Mouse (Mus musculus): Measurements from ENCODE around the gene Npl.

DNA sequence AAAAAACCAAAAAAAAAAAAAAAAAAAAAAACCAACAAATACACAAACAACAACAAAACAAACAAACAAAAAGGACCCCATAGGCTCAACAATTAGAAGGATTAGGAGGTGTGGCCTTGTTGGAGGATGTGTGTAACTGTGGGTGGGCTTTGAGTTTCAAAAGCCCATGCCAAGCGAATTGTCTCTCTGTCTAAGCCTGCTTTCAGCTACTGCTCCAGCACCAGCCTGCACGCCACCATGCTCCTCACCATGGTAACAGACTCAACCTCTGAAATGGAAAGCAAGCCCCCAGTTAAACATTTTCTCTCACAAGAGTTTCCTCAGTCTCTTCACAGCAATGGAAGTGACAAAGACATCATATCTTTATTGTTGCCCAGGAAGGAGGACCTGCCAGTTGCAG, 43.8 kb upstream of the Npl start:
- no peak for TF ChIP-seq POLR2A (IDR thresholded peaks at IDR 0.05; ENCODE audit: borderline replicate concordance, low read depth, low read length)
- TF ChIP-seq CTCF (IDR thresholded peaks at IDR 0.05; ENCODE audit: low read depth, low read length), result no peak

Data from bone marrow macrophage, adult 2 months (primary cell).